Mouse (Mus musculus): ENCODE data around the gene Efcab11.

DNA sequence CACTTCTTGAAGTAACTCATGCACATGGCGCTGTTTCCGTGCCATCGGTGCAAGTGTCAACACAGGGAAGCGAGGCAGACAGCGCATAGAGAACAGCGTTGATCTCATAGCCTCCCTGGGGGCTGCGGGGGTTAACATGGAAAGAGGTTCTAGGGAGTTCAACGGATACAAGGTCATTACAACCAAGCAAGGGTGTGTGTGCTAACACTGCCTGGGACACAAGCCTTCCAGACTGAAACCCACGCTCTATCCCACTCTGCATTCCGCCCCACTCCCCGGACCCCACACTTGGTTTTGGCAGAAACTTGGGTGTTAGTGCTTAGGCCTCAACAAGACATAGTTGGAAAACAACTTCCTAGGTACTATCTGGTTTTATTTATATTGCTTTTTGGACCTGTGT is 116.5 kb downstream of the Efcab11 start:
- TF ChIP-seq ZNF384 (IDR thresholded peaks at IDR 0.05; ENCODE audit: low read depth, low read length) (no peak), HCFC1 (IDR thresholded peaks at IDR 0.05; ENCODE audit: borderline replicate concordance, insufficient read depth, low read length) (no peak)
